Mouse (Mus musculus): ENCODE results near the gene Gfi1b.

Gfi1b gene

DNA sequence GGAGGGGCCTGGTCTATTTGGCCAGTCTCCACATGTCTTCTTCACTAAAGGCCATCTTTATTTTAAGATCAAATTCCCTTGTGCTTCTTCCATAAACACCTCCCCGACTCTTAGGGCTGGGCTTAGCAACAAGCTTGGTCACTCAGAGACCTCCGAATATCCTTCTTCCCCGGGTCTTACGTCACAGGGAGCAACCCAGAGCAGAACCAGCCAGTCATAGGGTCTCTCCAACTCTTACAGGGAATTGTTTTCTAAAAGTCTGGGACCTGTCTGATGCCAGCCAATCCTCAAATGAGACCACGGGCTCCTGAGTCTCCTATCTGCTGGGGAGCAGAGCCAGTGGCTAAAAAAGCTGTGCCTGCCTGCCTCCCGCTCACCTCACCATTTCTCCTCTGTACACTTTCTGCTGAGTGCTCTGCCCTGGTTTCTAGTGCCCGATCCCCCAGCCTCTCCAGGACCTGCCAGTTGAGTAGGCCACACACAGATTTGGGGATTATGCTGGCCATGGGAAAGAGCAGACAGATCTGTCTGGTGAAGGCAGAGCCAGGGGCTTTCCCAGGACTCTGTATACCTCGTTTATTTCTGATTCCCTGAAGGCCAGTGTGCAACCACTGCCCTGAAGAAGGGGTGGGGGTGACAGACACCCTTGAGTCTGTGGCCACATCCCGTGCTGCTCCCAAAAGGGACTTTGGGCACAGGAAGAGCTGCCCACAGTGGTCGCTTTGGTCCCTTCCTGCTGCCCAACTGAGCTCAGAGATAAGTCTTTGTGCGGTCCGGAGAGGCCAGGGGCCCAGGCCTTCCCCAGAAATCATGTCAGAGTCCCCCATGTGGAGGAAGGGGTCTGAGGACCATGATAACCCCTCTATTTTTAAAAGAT is 22.9 kb downstream of the Gfi1b start:
- DNase-seq (ENCODE audit: low spot score): no peak

GRCm38 (mm10) chr2:28597733-28598547 is 23.8 kb downstream of the Gfi1b start:
- DNase-seq (ENCODE audit: low spot score): no peak

DNA sequence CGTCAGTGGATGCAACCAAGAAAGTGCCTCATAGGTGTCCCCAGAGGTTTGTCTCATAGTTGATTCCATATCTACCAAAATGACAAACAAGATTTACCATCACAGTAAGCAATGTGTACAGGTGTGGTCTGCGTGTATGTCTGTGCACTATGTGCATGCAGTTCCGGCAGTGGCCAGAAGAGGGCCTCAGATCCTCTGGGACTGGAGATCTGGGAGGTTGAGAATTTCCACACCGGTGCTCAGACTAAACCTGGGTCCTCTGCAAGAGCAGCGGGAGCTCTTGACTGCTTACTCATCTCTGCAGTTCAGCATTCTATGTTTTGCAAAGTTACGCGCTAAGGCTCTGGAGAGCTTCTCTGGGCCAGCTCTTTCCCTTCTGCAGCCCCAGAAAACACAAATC is 24.8 kb downstream of the Gfi1b start:
- DNase-seq (ENCODE audit: low spot score): no peak

- DNase-seq (ENCODE audit: low spot score): no peak
Observed at GRCm38 (mm10) chr2:28596021-28596420, 25.8 kb downstream of the Gfi1b start.

GRCm38 (mm10) chr2:28592809-28593208 is 29.0 kb downstream of the Gfi1b start:
- DNase-seq (ENCODE audit: low spot score): peak; percentile 84

- DNase-seq (ENCODE audit: low spot score): no peak
Observed at GRCm38 (mm10) chr2:28591479-28591878, 30.3 kb downstream of the Gfi1b start.

DNA sequence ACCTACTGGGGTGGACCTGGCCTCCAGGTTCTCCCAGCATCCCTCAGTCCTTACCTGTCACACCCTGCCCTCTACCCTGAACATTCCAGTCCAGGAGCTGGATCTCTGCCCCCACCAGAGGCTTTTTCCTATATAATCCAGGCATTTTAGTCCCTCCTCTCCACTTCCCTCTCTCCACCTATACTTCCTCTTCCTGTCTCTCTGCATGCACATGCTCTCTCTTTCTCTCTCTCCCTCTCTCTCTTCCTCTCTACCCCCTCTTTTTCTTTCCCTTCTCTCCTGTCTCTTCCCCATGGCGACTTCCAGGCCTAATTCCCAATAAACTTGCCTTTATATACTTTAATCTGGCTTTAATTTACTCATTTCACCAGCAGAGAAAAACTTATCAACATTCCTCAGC is 33.2 kb downstream of the Gfi1b start:
- no peak for DNase-seq (ENCODE audit: low spot score)

- no peak for DNase-seq (ENCODE audit: low spot score)
Observed at GRCm38 (mm10) chr2:28585730-28586129, 36.1 kb downstream of the Gfi1b start.

DNA sequence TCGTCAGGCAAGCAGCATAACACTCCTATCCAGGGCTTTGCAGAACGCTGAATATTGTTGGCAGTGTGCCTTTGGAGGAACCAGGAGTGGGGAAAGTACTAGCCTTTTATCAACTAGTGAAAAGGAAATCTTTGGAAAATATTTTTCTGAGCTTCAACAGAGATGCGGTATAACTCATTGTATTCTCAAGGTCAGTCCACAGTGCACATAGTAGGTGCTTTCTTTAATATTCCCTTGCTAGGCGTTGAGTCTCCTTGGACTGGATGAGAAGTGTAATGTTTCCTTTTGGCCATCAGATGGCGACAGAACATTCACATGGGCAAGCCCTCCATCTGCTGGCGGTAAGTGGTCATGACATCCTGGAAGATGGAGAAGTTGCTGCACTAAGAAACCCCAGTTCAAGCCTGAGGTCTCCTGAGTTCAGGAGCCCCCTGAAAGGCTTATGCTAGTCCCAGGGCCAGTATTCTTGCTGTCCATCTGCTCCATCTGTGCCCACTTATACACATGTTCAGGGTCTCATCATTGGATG is 36.7 kb downstream of the Gfi1b start:
- DNase-seq (ENCODE audit: low spot score): peak; percentile 95

GRCm38 (mm10) chr2:28583651-28584050 is 38.1 kb downstream of the Gfi1b start, which contains the start of gene Gtf3c5:
Gene Gtf3c5, minus strand, starts transcription at chr2:28583751.
- DNase-seq (ENCODE audit: low spot score): no peak

DNA sequence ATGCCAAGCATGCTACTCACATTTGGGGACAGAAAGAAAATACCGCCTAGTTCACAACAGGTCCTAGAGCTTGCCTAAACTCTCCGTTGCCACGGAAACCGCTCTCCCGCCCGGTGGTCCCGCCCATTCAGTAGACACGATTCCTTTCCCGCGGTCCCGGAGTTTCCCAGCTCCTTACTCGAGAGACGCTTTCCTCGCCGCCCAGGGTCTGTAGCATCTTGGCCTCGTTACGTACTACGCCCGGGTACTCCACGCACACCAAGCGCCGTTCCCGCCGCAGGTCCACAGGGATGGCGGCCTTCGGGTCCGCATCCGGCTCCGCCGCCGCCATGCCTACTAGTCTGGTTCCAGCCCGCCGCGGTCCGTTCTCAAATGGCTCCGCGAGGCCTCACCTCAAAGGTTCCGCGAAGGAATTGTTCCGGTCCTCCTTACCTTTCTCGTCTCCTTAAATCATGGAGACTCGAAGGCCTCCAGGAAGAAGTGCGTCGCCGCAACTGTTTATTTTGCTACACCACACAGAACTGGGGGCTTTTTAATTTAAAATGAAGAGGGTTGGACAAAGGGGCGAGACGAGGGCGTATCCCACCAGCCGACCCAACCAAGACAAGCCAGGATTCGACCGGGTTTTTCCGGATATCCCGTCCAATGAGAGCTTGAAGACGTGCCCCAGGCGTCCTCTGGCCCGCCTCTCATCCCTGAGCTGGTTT is 39.0 kb downstream of the Gfi1b start:
- DNase-seq (ENCODE audit: low spot score): peak; percentile 91

- DNase-seq (ENCODE audit: low spot score): no peak
Observed at GRCm38 (mm10) chr2:28578003-28578402, 43.8 kb downstream of the Gfi1b start.

- DNase-seq (ENCODE audit: low spot score): no peak
Observed at GRCm38 (mm10) chr2:28576815-28577214, 45.0 kb downstream of the Gfi1b start.

DNA sequence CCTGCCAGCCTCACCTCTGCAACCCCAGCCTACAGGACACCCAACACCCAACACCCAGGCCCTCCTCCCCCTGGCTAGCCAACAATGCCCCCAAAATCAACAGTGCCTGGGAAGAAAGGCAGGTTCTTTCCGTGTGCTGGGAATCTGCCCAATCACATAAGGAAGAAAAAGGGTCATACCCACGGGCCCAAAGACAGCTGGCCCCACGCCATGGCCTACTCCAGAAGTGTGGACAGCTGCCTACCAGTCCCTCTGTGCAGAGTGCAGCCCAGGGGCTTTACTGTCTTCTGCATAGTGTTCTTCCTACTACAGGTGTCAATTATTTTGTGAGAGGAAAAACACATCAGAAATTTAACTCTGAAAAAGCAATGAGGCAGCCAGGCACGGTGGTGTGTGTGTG is 46.4 kb downstream of the Gfi1b start:
- no peak for DNase-seq (ENCODE audit: low spot score)

DNA sequence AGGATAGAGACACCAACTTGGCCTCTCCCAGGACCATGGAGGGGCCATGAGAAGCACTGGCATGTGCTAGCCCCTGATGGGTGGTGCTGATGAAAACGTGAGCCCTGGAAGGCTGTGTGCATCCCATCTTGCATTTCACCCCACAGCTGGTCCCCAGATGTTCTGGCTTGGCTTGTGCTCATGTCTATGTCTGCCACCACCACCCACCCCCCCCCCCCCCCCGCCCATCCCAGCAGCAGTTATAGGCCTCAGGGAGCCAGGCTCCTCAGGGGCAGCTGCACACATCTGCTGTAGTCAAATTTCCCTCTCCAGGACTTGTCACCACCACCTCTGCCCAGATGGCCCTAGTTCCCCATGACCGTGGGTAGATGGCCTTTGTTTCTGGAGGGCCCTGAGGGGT is 51.9 kb downstream of the Gfi1b start:
- peak; percentile 44 for DNase-seq (ENCODE audit: low spot score)

DNA sequence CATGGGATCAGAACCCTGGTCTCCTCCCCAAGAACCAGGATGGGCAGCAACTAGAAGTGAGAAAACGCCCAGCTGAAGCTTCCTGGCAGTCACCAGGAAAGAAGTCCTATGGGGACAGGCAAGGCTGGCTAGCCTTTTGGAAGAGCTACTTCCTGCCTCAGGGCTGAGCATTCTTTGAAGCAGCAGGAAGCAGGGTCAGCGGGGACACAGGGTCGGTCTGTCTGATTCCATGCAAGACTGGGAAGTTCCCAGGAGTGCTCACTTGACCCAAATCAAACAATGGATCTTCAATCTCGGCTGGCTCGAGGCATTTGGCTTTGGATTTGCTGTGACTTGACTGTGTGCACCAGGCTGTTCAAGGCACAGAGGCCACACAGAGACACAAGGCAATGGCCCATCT is 55.2 kb downstream of the Gfi1b start:
- DNase-seq (ENCODE audit: low spot score): peak; percentile 29

GRCm38 (mm10) chr2:28564380-28564779 is 57.4 kb downstream of the Gfi1b start:
- no peak for DNase-seq (ENCODE audit: low spot score)

DNA sequence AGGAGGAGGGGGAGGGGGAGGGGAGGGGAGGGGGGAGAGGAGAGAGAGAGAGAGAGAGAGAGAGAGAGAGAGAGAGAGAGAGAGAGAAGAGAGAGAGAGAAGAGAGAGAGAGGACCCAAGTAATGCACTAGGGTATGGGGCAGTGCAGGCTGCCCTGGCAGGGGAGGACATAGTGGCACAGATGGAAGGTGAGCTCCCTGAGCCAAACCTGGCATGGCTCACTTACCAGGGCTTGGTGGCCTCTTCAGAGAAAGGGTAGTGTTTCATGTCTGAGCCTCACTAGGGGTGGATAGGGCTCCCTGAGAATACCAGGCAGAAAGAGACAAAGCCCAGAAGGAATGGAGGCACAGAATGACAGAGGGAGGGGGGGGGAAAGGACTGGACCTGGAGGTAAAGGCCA is 58.0 kb downstream of the Gfi1b start:
- no peak for DNase-seq (ENCODE audit: low spot score)

DNA sequence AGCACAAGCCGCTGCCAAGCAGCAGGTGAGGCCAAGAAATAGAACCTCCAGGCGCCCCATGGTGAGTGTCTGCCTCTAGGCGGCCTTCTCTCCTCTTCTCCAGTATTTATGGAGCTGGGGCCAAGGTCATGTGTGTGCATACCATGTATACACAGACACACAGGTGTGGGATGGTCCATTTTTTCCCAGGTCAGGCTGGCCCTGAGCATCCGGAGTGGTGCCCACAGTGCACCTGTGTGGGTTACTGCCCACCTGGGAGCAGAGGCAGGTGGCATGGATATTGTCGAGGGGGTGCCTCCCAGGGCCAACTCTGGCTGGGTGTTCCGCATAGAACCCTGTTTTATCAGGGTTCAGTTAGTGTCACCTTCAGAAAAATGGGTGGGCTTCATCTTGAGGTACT is 58.5 kb downstream of the Gfi1b start, which contains the start of gene Cel:
TSS of gene Cel (minus strand) at position 101 of the 400 bp plus-strand sequence.
- DNase-seq (ENCODE audit: low spot score): no peak

Measured in embryo, embryonic 10 days (tissue).